Mouse (Mus musculus) olfactory bulb, adult 2 months (tissue): ENCODE data around the gene Fads2.

Experiments
- CTCF ChIP-seq: fragments of 200-500 bp; IDR thresholded peaks from 2 replicates; pipeline ENCODE4 v1.5.1; 2012; ENCODE audit warnings: low read depth, mild to moderate bottlenecking, low read length, moderate library complexity; ENCODE audit not compliant: insufficient read depth
- POLR2A ChIP-seq: fragments of 200-500 bp; IDR thresholded peaks from 2 replicates; pipeline ENCODE4 v1.6.1; 2012; ENCODE audit warnings: mild to moderate bottlenecking, low read depth, low read length, moderate library complexity; ENCODE audit not compliant: insufficient read depth

- TF ChIP-seq POLR2A (no peak), CTCF (no peak)
Measured at GRCm38 (mm10) chr19:10014824-10015223, 86.7 kb downstream of the Fads2 start.
